Mouse (Mus musculus) ovary, postnatal 36 days (tissue): Measurements from ENCODE around the gene Ppp2r3c.
"Not testable (repeated sequence)": the region's sequence is repeated elsewhere in the genome, so short reads cannot be mapped to it uniquely, and the experiment has no call there.

ENCODE experiments used
- DNase-seq: peaks from one replicate; pipeline ENCODE4 v3.0.0; 2022; ENCODE audit warnings: low spot score, mixed read lengths

Ppp2r3c gene

DNA sequence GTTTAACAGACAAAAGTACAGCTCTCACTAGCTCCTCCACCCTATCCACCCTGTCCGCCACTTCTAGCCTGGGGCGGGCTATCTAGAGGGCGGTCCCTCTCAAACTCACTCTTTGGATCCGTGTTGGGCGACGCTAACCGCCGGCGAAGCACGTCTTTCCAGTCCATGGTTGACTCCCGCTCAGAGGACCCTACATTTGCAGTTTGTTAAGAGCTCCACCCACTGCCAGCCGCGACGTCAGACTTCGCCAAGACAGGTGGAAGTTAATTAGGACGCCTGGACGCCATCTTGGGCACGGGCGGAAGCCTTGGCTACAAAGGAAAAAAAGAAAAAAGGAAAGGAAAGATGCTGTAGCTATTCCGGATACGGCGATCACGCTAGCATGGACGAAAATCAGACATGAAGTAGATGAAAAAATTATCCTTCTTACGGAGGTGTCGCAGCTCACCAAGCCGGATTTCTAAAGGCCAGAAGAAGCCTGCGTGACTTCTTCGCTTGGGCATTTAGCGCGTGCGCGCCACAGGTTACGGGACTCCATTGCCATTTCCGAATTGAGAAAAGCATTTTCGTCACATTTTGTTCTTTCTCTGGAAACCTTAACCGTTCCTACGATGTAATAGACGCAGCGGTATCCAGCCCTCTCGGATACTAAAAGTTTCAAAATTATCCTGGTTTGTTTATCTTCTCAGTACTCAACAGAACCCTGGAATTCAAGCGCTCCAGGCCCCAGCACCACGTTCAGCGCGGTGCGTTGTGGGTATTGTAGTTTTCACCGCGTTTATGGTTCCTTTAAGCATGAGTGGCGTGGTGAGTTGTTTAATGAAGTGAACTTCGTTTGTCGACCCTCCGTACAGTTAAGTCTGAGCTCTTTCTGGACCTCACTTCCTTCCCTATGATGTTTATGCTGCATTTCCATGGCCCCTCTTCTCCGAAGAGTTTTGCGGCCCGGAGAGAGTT is at the start of gene Ppp2r3c:
TSS of gene Ppp2r3c (minus strand) at position 514 of the 957 bp plus-strand sequence.
- peak; percentile 88 for DNase-seq

DNA sequence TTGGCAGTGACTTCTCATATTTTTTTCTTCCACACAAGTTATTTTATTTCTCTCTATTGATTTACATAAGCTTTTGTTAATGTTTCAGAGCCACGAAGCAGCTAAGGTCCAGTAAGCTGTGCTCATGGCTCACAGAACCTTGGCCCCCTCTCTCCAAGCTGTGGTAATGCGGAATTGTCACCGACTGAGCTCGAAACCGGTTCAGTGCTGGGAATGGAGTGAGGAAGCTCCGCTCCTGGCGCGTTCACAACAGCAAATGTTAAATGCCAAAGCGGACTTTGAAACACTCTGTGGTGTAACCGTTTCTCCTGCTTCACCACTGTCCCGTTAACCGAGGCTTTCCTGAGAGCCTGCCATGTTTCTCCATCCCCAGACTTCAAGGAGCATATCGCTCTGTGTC is 41.8 kb upstream of the Ppp2r3c start:
- no peak for DNase-seq

DNA sequence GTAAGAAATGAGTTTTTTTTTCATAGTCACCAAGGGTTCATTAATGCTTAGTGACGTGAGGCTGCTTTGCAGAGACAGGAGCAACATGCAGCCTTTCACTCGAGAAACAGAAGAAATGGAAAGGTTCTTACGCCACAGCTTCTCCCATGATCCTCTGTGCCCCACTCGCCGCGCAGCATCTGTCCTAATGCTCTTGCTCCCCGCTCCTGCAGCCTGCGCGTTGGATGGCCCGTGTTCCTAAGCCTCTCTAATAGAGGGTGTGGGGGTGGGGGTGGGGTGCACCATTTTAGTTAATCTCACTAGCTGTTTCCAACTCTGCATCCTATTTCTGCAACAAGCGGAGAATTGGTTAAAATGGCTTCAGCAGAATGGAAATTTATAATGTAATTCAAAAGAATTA is 41.2 kb upstream of the Ppp2r3c start:
- DNase-seq: no peak

DNA sequence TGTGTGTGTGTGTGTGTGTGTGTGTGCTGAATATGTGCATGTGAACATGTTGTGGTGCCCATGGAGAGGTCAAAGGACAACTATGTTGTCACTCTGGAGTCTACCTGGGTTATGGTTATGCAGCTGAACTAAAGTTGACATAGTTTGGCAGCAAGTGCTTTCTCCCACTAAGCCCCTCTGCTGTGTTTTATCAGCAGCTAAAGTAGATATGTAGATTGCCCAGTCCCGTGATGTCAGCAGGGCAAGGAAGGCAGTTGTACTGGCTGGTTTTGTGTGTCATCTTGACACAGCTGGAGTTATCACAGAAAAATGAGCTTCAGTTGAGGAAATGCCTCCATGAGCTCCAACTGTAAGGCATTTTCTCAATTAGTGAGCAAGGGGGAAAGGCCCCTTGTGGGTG is 40.2 kb upstream of the Ppp2r3c start:
- DNase-seq: not testable (repeated sequence)

DNA sequence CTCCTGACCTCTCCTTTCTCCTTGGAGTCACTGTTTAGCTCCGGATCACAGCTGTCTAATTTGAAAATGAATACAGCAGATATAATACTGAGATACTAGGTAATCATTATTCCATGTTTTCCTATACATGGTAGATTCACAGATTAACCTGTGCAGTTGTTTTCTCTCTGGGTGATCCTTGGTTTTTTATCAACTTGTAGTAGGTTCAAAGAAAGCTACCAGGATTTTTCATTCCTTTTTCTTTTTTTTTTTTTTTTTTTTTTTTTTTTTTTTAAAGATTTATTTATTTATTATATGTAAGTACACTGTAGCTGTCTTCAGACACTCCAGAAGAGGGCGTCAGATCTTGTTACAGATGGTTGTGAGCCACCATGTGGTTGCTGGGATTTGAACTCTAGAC is 35.7 kb upstream of the Ppp2r3c start:
- DNase-seq: not testable (repeated sequence)

DNA sequence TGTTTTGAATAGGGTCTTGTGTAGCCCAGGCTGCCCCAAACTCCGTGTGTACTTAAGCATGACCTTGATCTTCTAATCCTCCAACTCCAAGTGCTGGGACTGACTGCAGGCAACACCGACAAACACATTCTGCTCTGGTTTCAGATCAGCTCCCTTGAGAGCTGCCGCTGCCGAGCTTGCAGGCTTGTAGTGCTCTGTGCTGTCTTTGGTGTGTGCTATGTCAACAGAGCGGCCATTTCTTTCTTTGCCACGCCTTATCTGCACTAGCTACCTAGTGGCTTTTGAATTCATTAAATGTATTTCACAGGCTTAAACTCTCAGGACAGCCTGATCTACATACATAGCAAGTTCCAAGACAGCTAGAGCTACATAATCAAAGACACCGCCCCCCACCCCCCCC is 30.9 kb upstream of the Ppp2r3c start:
- DNase-seq: no peak

DNA sequence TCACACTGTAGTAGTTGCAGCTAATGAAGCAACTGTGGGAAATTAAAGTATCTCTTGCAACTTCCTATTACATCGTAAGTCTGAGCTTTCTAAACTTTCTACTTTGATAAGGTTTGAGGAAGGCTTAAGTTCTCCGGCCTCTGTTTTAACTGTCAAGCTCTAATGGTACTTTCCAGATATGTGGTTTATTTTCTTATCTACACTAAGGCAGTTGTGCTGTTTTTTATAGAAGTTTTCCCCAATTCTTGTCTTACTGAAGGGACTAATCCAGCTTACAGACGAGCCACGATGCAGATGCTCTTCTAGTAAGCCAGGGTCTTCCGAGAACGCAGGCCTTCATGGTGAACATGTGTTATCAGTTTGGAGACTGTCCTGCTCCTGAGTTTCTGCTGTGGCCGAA is 26.6 kb upstream of the Ppp2r3c start:
- no peak for DNase-seq

DNA sequence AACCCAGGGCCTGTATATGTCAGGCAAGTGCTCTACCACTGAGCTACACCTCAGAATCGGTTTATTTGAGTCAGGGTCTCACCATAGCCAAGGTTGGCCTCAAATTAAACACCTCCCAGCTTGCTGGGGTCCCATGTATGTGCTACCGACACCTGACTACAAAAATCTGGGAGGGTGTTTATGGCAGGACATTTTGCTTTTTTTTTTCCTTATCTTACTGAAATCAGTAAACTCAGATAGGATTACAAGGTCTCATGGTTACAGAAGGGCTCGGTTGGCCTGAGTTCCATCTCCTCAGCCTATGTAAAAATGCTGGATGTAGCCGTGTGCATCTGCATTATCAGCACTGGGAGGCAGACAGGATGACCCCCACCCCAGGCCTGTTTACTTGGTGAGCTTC is 26.0 kb upstream of the Ppp2r3c start:
- no peak for DNase-seq

DNA sequence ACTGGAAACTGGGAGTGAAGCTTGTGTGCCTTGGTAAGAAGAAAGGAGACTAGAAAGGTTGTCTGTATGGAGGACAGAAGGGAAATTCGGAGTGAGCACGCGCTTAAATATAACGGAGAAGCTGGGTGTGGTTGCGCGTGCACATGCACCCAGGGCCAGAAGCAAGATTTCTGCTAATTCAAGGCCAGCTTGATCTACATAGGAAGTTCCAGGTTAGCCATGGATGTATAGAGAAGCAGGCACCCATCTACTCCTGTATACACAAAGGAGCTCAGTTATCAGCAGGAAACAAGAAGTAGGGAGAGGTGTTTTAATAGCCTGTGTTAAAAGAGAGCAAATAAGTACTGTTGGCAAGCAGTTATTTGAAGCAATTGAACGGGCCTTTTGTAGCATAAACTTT is 22.9 kb upstream of the Ppp2r3c start:
- DNase-seq: no peak

DNA sequence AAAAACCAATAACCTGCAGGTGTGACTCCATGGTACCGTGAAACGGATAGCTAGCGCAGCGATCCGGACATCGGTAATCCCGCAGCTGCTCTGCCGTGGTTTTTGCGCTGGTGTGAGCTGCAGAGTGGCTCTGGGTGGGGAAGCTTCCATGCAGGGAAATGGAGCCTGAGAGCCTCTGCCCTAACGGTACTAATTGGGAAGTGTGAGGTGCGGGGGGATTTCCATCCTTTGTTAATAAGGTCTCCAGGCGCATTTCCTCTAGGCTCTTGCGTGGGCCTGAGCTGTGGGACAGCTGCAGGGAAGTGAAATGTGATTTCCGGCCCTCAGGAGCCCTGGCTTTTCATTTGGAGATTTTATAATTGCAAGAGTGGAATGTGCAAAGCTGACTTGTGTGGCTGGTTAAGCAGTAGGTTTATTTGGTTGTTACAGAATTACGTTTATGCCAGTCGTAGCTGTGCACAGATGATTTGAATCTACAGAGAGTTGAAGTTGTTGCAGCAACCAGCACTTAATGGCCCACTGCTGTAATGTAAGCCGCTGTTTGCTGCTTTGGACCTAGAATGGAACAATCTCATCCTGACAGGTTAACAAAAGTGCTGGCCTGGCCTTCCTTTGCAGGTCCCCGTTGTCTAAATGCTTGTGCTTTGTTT is 19.0 kb upstream of the Ppp2r3c start:
- no peak for DNase-seq

DNA sequence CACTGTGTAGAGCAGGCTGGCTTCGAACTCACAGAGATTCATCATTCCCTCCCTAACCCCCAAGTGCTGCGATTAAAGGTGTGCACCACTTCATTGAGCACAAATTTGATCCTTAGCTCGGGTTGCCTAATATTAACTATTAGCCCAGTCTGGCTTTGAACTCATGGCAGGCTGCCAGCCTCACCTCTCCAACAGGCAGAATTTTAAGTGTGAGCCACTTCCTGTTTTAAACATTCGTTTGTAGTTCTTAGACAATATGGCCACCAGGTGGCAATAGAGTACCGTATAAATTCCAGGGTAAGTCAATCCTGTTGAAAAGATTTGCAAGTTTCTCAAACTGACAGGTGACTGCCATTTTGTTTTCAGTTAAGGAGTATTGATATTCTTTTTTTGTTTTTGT is 12.4 kb upstream of the Ppp2r3c start:
- peak; percentile 32 for DNase-seq

DNA sequence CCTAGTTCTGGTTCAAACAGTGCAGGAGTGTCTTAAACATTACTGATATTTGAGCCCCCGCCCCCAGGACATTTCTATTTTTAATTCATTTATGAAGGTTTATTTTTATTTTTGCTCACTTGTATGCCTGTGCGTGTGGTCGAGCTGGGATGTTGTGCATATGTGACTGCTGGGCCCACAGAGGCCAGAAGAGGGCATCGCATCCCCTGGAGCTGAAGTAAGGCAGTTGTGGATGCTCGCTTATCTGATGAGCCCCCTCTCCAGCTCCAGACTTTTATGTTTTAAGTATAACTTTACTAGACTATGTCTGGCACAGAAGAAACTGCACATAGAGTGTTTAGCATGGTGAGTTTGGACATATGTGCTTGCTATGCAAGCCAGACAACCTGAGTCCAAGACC is 11.1 kb upstream of the Ppp2r3c start:
- no peak for DNase-seq

DNA sequence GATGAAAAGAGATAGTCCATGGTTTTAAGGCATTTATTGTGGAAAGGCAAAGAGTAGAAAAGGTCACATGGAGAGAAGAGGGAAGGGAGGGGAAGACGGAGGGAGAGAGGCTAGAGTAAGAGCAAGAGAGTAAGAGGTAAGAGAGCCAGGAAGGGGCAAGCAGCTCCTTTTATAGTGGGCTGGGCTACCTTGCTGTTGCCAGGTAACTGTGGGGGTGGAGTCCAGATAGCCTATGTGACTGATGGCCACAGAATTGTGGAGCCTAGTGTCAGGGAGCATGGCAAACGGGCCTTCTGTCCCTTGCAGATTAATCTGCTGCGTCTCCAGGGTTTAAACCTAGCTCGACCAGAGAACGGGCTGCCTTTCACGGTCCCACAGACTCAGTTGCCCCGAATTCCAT is 9.0 kb upstream of the Ppp2r3c start:
- DNase-seq: no peak

DNA sequence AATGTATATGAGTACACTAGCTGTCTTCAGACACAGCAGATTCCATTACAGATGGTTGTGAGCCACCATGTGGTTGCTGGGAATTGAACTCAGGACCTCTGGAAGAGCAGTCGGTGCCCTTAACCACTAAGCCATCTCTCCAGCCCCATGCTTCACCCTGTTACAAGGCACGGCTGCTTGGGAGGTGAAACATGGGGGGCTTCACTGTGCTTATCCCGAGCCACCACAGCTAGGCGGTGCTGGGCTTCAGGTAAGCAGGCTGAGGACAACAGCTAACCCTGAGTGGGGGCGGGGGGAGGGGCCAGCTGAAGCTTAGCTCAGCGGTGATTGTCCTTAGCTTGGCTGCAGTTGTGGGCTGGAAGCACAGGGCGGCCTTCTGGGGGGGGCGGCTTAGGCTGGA is 6.7 kb upstream of the Ppp2r3c start:
- no peak for DNase-seq

DNA sequence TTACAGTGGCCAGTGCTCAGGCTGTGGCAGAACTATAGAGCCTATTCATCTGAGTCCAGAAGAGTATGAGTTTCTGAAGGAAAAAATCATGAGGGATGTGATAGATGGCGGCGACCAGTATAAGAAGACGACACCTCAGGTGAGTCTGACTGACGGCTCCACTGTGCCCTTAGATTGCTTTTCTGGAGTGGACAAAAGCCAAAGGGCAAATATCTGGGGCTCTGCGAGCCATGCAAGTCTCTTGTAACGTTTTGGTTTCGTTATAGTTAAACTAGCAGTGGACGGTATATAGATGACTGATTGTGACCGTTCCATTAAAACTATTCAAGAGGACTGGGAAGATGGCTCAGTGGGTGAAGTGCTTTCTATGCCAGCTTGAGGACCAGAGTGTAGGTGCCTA is 5.9 kb upstream of the Ppp2r3c start:
- DNase-seq: no peak

DNA sequence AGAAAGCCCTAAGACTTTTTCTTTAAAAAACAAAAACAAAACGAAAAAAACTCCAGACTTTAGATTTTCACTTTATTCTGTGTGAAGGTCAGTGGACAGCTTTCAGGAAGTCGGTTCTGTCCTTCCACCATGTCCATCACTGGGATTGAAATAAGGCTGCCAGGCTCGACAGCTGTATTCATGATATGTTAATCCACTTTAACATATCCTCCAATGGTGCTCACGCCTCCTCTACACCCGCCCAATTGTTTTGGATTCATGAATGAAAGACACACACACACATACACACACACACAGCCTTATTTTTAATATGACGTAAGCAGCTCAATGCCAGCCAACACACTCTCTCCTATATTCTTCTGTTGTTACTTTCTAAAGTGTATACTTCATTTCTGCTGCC is 4.8 kb upstream of the Ppp2r3c start:
- no peak for DNase-seq

DNA sequence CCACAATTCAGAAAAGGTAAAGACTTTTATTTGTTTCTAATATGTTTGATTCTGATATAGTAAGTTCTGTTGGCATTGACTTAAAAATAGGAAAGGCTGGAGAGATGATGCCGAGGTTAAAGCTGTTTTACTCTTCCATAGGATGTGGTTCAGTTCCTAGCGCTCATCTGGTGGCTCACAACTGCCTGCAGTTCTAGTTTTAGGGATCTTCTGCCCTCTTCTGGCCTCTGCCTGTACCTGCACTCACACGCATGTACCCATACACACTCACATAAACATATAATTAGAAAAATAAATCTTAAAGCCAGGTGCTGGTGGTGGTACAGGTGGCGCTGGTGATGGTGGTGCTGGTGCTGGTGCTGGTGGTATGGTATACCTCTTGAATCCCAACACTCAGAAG is 3.6 kb upstream of the Ppp2r3c start:
- no peak for DNase-seq

DNA sequence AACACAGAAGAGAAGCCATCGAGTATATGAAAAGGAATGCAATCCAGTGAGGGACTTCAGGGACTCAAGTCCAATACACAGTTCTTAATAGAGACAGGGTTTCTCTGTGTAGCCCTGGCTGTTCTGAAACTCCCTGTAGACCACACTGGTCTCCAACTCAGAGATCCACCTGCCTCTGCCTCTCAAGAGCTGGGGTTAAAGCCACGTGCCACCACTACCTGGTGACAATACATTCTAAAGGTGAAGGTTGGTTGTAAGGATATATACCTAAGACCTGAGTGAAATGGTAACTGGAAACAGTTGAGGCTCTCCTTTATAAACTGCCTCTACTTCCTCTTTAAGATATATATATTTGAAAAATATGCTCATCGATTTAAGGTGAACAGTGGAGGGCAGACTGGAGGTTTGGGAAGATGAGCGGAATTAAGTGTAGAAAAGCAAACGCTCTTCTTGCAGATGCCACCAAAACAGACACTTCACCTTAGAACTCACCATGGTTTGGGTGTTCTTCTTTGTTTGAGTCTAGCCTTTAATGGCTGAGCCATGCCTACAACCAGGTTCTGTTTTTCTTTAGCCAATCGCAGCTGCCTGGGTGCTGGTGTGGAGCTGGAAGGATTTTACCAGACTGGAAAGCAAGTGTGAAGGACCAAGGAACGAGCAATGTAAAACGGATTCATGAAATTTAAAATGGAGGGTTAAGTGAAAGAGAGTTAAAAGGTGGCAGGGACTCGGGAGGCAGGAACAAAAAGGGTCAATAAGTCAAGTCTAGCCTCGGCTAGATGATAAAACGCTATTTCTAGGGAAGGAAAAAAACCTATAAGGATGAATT is 1.1 kb downstream of the Ppp2r3c start:
- no peak for DNase-seq

DNA sequence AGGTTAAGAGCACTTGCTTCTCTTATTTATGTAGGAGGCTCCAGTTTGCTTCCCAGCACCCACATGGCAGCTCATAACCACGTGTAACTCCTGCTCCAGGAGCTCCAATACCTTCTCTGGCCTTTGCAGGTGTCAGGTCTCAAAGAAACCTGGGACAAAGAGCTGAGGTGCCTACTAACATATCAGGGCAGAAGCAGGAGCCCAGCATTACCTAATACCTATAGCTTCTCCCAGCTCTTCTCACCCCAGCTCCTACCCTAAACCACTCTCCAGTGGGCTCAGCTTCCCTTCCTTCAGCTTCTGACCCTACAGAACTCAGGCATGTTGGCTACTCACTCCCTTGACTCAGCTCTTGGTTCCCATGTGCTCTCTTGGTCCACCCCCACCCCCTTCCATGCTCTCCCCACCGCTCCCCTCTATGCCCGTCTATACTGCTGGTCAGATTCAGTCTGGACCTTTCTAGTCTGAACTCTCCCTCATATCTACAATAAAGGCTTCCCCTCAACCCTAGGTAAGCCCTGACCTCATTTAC is 1.9 kb downstream of the Ppp2r3c start:
- DNase-seq: no peak

DNA sequence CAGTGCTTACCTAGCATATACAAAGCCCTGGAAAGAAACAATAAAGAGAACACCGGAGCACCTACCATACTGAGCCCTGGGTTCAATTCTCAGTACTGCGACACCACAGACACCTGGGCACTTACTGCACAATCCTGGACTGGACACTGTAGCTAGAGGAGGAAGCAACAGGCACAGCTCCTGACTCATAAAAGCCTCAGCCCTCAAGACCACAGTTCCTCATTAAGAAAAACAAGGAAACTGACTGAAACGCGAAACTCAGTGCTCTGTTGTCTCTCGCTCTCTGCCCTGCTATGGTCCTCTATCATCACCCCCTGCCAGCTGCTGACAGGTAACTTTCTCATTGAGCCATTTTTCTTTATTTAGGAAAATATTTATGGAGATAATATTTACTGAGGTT is 3.5 kb downstream of the Ppp2r3c start, which contains the start of gene 1110008L16Rik:
TSS of gene 1110008L16Rik (plus strand) at position 242 of the 400 bp plus-strand sequence.
- no peak for DNase-seq

DNA sequence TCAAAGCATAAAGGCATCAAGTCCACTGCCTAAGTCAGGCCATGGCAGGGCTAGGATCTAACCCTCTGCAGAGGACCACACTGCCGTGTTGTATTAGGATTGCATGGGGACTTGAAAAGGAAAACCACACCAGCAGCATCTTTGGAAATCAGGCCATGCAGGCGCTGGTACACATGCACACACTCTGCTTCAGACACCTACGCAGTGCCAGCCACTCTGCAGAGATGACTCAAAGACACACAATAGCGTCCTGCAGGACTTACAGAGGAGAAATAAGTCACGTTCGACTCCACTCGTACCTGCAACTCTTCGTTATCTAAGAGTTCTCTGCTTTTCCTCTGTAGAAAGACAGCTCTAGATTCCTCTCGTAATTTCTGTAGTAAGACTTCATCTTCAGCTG is 4.7 kb downstream of the Ppp2r3c start:
- DNase-seq: no peak

DNA sequence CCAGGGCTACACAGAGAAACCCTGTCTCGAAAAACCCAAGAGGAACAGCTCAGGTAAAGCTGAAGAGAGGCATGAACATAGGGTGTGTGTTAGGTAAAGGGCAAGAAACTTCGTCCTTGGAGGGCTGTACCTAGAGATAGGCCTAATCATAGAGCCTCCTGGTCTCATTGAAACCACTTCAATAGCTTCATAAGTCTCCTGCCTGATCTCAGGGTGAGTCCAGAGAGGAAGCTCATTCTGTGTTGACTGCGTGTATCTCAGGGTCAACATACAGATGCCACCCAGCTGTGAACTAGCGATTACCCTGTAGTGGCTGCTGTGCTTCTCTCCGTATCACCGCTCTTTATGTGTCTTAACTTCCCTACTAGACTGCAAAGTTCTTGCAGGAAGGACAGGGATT is 25.2 kb downstream of the Ppp2r3c start:
- DNase-seq: not testable (repeated sequence)
